Mouse (Mus musculus): ENCODE measurements around the gene Rgs14. TPM values are rescaled to one million over a fixed set of nuclear protein-coding genes. Genes with fewer than 3 reads are reported as not detected.

Rgs14 gene
- 0.64 TPM in 1 of 2 replicates, not detected in the other for polyA plus RNA-seq (2016; fragmentation: Nextera tagmentation; extraction: Ambion mirVana)

DNA sequence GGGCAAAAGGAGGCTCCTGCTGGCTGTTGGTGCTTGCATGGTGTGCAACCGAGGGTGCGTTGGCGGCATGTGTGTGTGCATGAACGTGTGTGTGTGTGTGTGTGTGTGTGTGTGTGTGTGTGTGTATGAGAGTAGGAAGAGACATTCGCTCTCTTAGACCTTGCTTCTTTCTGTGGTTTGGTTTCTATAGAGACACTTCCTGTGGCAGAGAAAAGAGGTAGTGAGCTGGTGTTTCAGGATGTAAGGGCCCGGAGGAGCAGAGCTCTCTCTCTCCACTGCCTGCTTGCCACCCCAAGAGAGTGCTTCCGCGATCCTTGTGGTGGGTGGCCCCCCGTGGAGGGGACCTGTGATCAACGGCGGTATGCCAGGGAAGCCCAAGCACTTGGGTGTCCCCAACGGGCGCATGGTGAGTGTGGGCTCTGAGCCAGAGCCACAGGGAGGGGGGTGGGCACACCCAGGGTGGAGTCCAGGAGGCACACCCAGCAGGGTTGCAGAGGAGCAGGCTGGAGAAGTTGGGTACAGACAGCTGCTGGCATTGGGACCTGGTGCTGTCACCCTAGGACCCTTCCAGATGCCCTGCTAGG, at the start of gene Rgs14:
Rgs14 (plus strand) TSS at position 202 of the 584 bp plus-strand sequence.
- Histone ChIP-seq H3K36me3 (replicated peaks) (no peaks in the 10 kb centered on the region), H3K27ac (no peak within 1 kb of the TSS), H3K9me3 (no peaks in the 10 kb centered on the region), H3K9ac (no peak within 1 kb of the TSS), H3K4me1 (no peaks in the 10 kb centered on the region), H3K27me3 (peaks cover 51% of the 10 kb centered on the region), H3K4me2 (no peak within 1 kb of the TSS), H3K4me3 (replicated peaks) (no peak within 1 kb of the TSS)
- ATAC-seq (ENCODE audit: low FRiP score): no peak
- WGBS: 62% methylated on average over 13 of the region's 13 CpGs

DNA sequence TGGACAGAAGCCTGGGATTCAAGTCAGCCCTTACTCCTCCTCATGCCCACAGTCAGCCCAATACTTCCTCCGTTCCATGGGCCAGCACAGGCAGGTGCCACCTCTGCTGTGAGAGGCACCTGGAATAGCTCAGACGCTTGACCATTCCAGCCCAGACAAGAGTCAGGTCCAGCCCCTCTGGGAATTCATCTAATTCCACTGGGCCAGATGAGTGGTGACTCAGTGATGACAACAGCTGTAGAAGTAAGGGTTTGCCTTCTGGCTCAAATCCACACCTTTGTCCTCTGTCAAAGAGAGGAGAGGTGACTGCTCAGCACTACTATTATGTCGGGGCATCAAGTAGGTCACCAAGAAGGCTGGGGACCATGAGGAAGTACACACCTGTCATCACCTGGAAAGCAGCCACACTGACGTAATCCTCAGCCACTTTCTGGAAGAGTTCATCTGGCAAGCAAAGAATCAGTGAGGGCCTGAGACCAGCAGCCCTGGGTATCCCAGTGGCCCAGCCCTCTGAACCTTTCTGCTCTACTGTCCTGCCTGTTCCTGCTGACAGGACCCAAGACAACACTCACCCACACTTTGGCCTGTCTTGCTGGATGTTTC, 49.5 kb upstream of the Rgs14 start, which contains the start of gene Prelid1:
Prelid1 (plus strand) TSS at position 570 of the 603 bp plus-strand sequence.
- peak within 1 kb of the TSS; percentile 82; the same call in 1 of the 2 replicates for H3K27ac ChIP-seq
- H3K9me3 ChIP-seq: no peaks in the 10 kb centered on the region
- H3K4me1 ChIP-seq: peaks cover 32% of the 10 kb centered on the region
- H3K4me2 ChIP-seq: peak within 1 kb of the TSS; percentile 98
- peaks cover 63% of the 10 kb centered on the region for H3K36me3 ChIP-seq (replicated peaks)
- no peak for ATAC-seq (ENCODE audit: low FRiP score)
- WGBS: 86% methylated on average over 4 of the region's 4 CpGs
- no peaks in the 10 kb centered on the region for H3K27me3 ChIP-seq
- peak within 1 kb of the TSS; percentile 95 for H3K9ac ChIP-seq
- peak within 1 kb of the TSS; percentile 90 for H3K4me3 ChIP-seq (replicated peaks)

DNA sequence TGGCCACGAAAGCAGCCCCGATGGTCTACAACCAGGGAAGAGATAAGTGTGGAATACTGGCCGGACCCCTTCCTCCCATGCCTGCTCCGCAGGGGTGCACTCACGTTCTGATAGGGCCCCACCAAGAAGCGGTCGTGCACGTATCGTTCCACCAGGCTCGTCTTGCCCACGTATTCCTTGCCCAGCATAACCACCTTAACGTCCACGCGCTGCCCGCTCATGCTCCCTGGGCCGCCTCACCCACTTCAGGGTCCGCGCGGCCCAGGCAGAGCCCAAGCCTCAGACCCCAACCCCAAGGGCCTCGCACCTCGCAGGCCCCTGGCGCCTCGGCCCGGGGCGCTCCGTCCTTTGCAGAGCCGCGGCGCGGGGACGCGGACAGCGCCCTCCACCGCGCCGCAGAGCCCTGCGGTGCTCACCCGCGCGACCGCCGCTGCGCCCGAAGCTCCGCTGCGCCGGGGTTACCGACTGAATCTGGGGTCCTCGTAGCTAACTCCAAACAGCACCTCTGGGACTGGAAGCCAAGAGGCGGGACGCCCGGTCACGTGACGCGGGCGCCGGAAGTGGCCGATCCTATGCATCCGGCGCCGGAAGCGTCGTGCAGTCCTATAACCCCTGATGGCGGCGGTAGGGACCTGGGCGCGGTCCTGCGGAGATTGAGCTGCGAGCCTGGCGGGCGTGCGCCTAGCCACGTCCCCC, 48.0 kb upstream of the Rgs14 start, which contains the start of gene Rab24:
Rab24 (minus strand) TSS at position 513 of the 696 bp plus-strand sequence.
- H3K9me3 ChIP-seq: no peaks in the 10 kb centered on the region
- peak; percentile 93 for ATAC-seq (ENCODE audit: low FRiP score)
- WGBS: under 1% methylated on average over 73 of the region's 73 CpGs
- peak within 1 kb of the TSS; percentile 82 for H3K27ac ChIP-seq
- H3K4me1 ChIP-seq: peaks cover 32% of the 10 kb centered on the region
- H3K4me2 ChIP-seq: peak within 1 kb of the TSS; percentile 98
- H3K27me3 ChIP-seq: no peaks in the 10 kb centered on the region
- H3K9ac ChIP-seq: peak within 1 kb of the TSS; percentile 95
- peaks cover 67% of the 10 kb centered on the region for H3K36me3 ChIP-seq (replicated peaks)
- H3K4me3 ChIP-seq (replicated peaks): peak within 1 kb of the TSS; percentile 90

DNA sequence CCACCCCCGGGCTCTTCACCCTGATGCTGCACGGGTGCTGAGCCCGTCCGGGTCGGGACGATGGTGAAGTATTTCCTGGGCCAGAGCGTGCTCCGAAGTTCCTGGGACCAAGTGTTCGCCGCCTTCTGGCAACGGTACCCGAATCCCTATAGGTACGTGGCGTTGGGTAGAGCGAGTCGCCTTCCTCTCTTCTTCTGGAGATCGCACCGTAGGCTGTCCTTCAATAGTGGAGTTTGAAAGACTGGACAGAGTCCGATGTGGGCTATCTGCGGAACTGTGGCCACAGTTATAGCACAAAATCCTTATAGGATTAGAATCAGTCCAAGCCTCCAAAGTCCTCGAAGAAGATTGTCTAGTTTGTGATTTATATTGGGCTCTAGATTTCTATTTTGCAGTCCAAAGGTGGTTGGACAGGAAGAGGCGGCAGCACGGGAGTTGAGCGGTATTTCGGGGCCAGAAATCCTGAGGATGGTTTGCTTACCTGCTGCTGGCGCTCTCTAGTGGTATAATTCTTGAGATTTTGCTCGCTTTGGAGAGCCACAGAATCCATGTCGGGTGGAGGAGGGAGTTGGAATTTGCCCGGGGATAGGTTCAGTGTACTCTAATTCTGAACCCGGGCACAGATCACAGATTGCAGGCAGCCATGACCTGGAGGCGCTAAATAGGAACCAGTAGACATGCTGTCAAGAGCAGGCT, 47.3 kb upstream of the Rgs14 start:
- Histone ChIP-seq H3K4me2 (peak overlapping the region; percentile 98), H3K27ac (peak overlapping the region; percentile 82), H3K9me3 (no peaks in the 10 kb centered on the region), H3K36me3 (replicated peaks) (peaks cover 68% of the 10 kb centered on the region), H3K9ac (peak overlapping the region; percentile 95), H3K4me1 (peaks cover 36% of the 10 kb centered on the region), H3K27me3 (no peaks in the 10 kb centered on the region), H3K4me3 (replicated peaks) (peak overlapping the region; percentile 90)
- 1% methylated on average over 31 of the region's 31 CpGs for WGBS
- no peak for ATAC-seq (ENCODE audit: low FRiP score)

DNA sequence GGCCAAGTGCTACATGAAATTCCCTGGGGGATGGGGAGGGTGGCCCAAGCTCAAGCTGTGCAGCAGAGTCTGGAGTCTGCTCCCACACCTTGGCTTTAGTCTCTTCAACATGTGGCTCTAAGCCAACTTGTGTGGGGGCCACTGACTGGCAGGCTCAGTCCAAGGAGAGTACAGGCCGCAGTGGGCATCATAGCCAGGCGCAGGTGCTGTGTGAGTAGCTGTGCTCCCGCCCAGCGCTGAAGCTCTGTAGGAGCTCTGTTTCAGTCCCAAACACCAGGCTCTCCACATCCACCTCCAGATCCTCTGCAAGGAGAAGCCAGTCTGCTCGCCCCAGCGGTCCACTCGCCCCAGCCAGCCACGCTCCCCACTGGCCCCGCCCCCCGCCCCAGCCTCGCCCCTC, 43.9 kb upstream of the Rgs14 start:
- H3K4me1 ChIP-seq: peaks cover 58% of the 10 kb centered on the region
- no peak for ATAC-seq (ENCODE audit: low FRiP score)
- no peak overlapping the region for H3K9ac ChIP-seq
- H3K36me3 ChIP-seq (replicated peaks): peaks cover 37% of the 10 kb centered on the region
- no peak overlapping the region for H3K4me3 ChIP-seq (replicated peaks)
- WGBS: 80% methylated on average over 11 of the region's 11 CpGs
- no peaks in the 10 kb centered on the region for H3K27me3 ChIP-seq
- no peaks in the 10 kb centered on the region for H3K9me3 ChIP-seq
- H3K4me2 ChIP-seq: no peak overlapping the region
- no peak overlapping the region for H3K27ac ChIP-seq

DNA sequence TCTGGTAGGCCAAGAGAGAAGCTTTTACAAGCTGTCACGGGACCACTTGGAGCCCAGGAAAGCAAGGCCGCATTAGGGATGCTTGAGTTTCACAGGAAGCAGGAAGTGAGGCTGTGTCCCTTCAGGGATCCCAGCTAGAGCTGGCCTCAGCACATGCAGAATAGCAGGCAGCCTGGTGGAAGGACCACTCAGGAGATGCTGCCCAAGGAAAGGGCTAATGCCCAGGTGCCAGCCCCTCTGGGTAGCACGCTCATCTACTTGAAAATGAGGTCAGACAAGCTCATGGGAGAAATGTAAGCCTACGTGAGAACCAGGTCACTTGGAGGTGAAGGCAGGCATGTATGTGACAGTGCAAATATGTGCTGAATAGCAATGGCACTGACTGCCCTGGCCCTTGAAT, 42.4 kb upstream of the Rgs14 start:
- Histone ChIP-seq H3K9ac (no peak overlapping the region), H3K9me3 (no peaks in the 10 kb centered on the region), H3K4me2 (peak overlapping the region; percentile 82; the same call in 1 of the 2 replicates), H3K27ac (peak overlapping the region; percentile 56; the same call in 1 of the 2 replicates), H3K4me3 (replicated peaks) (no peak overlapping the region), H3K27me3 (no peaks in the 10 kb centered on the region), H3K36me3 (replicated peaks) (peaks cover 37% of the 10 kb centered on the region), H3K4me1 (peaks cover 55% of the 10 kb centered on the region)
- no peak for ATAC-seq (ENCODE audit: low FRiP score)
- 75% methylated on average over 4 of the region's 4 CpGs for WGBS

DNA sequence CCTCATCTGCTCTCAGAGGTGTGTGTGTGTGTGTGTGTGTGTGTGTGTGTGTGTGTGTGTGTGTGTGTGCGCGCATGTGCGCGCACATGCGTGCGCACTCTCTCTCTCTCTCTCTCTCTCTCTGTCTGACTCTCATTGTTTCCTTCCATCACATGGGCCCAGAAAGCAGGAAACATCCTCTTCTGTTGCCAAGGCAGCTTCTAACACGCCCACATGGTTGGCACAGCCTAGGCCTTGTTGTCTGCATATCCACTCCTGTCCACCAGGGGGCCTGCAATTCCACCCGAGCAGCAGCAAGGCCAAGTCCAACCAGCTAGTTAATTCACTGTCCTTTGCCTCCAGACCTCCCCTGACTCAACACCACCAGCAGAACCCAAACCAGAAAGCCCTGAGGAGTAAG, 41.9 kb upstream of the Rgs14 start:
- no peaks in the 10 kb centered on the region for H3K9me3 ChIP-seq
- peaks cover 52% of the 10 kb centered on the region for H3K4me1 ChIP-seq
- H3K9ac ChIP-seq: no peak overlapping the region
- 36% methylated on average over 8 of the region's 8 CpGs for WGBS
- H3K36me3 ChIP-seq (replicated peaks): peaks cover 37% of the 10 kb centered on the region
- ATAC-seq (ENCODE audit: low FRiP score): peak; percentile 20; the same call in 1 of the 2 replicates
- peak overlapping the region; percentile 82 for H3K4me2 ChIP-seq
- no peaks in the 10 kb centered on the region for H3K27me3 ChIP-seq
- peak overlapping the region; percentile 56; the same call in 1 of the 2 replicates for H3K27ac ChIP-seq
- peak overlapping the region; percentile 74 for H3K4me3 ChIP-seq (replicated peaks)

DNA sequence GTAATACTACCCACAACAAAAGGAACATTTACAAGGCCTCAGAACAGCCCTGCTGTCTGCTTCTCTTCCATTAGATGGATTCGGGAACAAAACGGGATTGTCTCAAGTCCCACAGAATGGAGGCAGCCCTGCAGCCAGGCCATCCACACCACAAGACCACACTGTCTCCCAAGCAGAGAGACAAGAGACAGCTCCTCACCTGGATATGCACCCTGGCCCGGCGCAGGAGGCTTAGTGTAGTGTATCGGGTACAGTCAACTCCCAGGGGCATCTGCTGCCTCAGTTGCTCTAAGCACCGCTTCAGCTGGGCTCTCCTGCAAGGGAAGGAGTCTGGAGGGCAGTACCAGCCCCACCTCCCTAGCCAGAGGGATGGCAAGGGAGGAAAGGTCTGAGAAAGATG, 41.4 kb upstream of the Rgs14 start:
- Histone ChIP-seq H3K9ac (peak overlapping the region; percentile 66), H3K4me3 (replicated peaks) (peak overlapping the region; percentile 74), H3K36me3 (replicated peaks) (peaks cover 37% of the 10 kb centered on the region), H3K4me1 (peaks cover 47% of the 10 kb centered on the region), H3K27ac (0 out of 2 replicates have a peak overlapping the region, but pooled peaks have one; percentile 56), H3K9me3 (no peaks in the 10 kb centered on the region), H3K27me3 (no peaks in the 10 kb centered on the region), H3K4me2 (peak overlapping the region; percentile 82)
- no peak for ATAC-seq (ENCODE audit: low FRiP score)
- 87% methylated on average over 6 of the region's 6 CpGs for WGBS

DNA sequence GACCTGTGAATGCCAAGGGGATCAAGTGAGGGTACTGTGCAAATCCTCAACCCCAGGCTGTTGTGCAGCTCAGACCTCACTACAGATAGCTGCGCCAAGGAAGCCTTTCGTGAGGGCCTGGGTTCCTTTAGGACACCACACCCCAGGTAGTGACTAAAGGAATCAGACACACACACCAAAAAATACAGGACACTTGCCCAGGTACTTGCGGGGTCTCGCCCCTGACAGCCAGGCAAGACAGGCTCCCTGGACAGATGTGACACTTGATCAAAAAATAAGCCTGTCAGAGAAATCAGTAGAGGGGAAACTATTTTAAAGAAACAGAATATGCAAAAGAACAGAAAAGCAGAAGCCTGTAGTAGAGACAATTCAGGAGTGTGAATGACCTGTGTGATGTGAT, 40.9 kb upstream of the Rgs14 start:
- H3K4me2 ChIP-seq: peak overlapping the region; percentile 82
- no peaks in the 10 kb centered on the region for H3K27me3 ChIP-seq
- WGBS: 85% methylated on average over 4 of the region's 4 CpGs
- peak overlapping the region; percentile 66 for H3K9ac ChIP-seq
- H3K4me3 ChIP-seq (replicated peaks): peak overlapping the region; percentile 74
- peaks cover 42% of the 10 kb centered on the region for H3K4me1 ChIP-seq
- H3K27ac ChIP-seq: no peak overlapping the region
- H3K9me3 ChIP-seq: no peaks in the 10 kb centered on the region
- no peak for ATAC-seq (ENCODE audit: low FRiP score)
- H3K36me3 ChIP-seq (replicated peaks): peaks cover 33% of the 10 kb centered on the region

DNA sequence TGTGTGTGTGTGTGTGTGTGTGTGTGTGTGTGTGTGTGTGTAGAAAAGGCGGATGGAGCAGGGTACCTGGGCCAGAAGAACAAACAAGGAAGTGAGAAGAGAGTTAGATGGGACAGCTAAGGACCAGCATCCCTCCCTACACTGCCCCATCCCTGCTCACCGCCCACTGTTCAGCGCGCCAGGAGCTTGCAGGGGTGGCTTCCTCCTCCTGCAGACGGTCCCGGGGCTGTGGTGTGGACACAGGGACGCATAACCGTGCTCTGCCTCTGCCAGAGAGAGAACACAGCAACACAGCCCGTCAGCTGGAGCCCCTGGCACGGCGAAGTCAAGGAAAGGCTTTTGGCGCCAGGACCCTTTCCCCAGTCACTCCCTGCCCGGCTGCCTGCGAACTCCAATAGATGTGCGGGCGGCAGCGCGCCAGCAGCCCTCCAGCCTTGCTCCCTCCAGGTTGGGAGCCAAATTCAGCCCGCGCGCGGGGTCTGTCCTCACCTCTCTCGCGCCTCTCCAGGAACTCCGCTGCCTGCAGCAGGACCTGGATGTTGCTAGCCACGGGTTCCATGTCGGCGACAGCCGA, 40.3 kb upstream of the Rgs14 start:
- Histone ChIP-seq H3K27ac (peak overlapping the region; percentile 97), H3K9me3 (no peaks in the 10 kb centered on the region), H3K9ac (peak overlapping the region; percentile 66), H3K4me3 (replicated peaks) (peak overlapping the region; percentile 74), H3K36me3 (replicated peaks) (peaks cover 27% of the 10 kb centered on the region), H3K27me3 (no peaks in the 10 kb centered on the region), H3K4me2 (peak overlapping the region; percentile 82), H3K4me1 (peaks cover 38% of the 10 kb centered on the region)
- peak; percentile 31; the same call in 1 of the 2 replicates for ATAC-seq (ENCODE audit: low FRiP score)
- under 1% methylated on average over 28 of the region's 29 CpGs for WGBS

DNA sequence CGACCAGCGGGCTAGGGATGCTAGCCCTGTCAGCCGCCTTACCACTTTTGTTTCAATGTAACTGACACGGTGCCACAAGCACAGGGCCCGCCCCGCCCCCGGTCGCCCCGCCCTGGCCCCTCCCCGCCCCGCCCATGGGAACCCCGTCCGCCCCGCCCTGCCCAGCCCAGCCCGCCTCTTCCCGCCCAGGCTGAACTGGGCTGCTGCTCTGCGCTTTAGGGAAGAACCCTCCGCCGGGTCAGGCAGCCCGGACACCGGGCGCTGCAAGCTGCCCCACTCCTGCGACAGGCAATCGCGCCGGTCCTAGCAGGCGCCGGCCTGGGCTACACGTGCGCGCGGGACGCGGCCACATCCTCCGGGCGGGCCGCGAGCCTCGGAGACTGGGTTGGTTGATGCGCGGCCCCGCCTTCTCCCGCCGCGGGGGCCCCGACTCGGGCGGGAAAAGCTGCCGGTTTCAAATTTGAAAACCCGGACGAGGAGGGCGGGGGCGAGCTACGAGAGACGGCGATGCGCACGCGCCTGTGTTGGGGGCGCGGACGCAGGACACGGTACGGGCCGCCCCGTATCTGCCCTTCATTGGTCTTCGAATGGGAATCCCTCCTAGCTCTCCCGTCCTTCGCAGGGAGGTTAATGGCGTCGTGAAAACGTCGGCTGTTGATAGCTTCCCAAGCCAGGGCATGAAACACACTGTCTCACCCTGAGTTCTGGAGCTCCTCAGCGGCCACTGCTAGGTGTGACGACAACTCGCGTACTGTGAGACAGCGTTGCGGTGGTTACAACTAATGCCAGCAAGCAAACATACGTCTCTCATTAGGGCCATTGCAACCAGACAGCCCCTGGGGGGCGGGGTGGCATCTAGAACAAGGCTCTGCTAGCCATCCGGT, 39.6 kb upstream of the Rgs14 start, which contains the start of gene Mxd3:
Mxd3 (minus strand) TSS at position 141 of the 884 bp plus-strand sequence.
- Histone ChIP-seq H3K4me3 (replicated peaks) (peak within 1 kb of the TSS; percentile 74), H3K9ac (peak within 1 kb of the TSS; percentile 66), H3K27ac (peak within 1 kb of the TSS; percentile 97), H3K4me2 (peak within 1 kb of the TSS; percentile 82), H3K4me1 (peaks cover 38% of the 10 kb centered on the region), H3K9me3 (no peaks in the 10 kb centered on the region), H3K27me3 (no peaks in the 10 kb centered on the region), H3K36me3 (replicated peaks) (peaks cover 22% of the 10 kb centered on the region)
- peak; percentile 86 for ATAC-seq (ENCODE audit: low FRiP score)
- under 1% methylated on average over 76 of the region's 82 CpGs for WGBS
